Mouse (Mus musculus) adrenal gland (tissue): ENCODE measurements around the gene Plagl2.

Experiments
- intact Hi-C: fragments of 180-260 bp; cut with DNase I; formaldehyde crosslinking; loops from one replicate; pipeline ENCODE4 v1.15.1; 2025

The Plagl2 gene

GRCm38 (mm10) chr2:153198485-153198884, 42.7 kb downstream of the Plagl2 start:
- intact Hi-C loops, result no loop called here

DNA sequence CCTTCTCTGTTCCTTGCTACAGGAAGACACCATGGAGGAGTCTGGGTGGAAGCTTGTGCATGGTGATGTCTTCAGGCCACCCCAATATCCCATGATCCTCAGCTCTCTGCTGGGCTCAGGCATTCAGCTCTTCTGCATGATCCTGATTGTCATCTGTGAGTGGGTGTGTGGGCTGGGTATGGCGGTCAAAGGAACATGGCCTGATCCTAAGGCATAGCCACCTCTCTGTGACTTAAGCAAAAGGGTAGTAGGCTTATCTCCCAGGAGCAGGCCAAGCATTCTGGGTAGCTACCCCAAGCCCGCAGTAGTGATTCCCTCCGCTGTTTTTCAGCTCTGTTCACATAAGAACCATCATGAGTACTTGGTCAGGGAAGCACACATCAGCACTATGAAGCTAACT, 47.0 kb downstream of the Plagl2 start:
- intact Hi-C loops, result no loop called here

GRCm38 (mm10) chr2:153191242-153191641, 50.0 kb downstream of the Plagl2 start:
- intact Hi-C loops, result no loop called here

GRCm38 (mm10) chr2:153187848-153188247, 53.4 kb downstream of the Plagl2 start:
- intact Hi-C loops, result no loop called here

DNA sequence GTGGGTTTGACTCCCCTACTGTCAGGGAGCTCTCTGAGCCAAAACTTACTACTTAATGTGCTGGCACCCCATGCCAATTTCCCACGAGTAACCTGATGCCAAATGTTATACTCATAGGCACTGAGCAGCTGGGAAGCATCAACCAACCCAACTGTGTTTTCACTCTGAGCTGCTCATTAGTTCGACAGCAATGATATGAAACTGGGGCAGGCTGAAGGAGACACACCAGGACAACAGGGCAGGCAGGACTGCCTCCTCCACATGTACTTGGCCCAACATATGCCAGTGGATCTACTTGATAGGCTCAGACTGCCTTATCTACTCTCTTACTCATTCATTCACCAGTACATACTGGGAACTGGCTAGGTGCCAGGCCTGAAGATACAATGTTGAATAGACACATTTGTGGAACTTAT, 55.0 kb downstream of the Plagl2 start:
- intact Hi-C loops, result no loop called here

GRCm38 (mm10) chr2:153179961-153180360, 61.3 kb downstream of the Plagl2 start:
- intact Hi-C loops, result no loop called here

DNA sequence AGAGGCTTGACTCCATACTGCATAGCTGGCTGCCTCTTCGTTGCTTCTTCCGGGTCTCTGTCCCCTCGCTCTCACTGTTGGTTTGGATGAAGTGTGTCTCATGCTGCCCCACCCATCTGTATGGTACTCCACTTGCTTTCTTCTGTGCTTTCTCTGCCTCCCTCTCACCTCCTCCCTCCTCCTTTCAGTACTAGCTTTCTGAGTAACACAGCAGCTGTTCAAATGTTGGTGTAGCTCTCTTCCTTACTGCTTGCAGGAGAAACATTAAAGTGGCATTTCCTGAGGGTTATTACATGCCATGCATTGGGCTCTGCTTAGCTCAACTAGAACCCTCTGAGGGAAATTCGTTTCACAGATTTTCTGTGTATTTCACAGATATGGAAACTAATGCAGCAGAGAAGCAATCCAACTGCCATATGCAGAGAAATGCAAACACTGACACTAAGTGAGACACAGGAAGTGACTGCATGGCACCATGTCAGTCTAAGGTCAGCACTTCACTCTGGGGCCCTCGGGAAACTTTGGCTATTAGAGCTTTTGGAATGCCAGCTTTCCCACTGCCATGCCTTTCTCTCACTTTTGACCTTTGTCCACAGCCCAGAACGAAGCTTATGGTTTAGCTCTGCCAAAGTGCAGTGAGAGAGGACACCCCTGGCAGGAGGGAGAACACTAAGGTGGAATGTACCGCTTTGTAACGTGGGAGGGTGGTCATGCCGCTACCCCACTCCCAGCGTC, 61.9 kb downstream of the Plagl2 start:
- intact Hi-C loops, result no loop called here
